Mouse (Mus musculus): ENCODE measurements at regions not wholly inside any gene's neighbourhood (a gene's known extent, or its start where the extent isn't known, plus 50 kb on each side); places are given as distances from the start of the nearest gene placed in this dataset.

GRCm38 (mm10) chr2:55846832-55847382 lies 411.1 kb downstream of the Kcnj3 start:
- no peak for TF ChIP-seq CTCF (IDR thresholded peaks at IDR 0.05; ENCODE audit: control insufficient read depth, insufficient read depth, insufficient read length)
- TF ChIP-seq FOSL1 (IDR thresholded peaks at IDR 0.05; ENCODE audit: insufficient read depth, low read length, poor library complexity, severe bottlenecking): no peak
- TF ChIP-seq MYOD1 (IDR thresholded peaks at IDR 0.05; ENCODE audit: control insufficient read depth, insufficient read length, low read depth): no peak
- no peak for TF ChIP-seq USF1 (IDR thresholded peaks at IDR 0.05; ENCODE audit: low read depth)
- TF ChIP-seq MAX (IDR thresholded peaks at IDR 0.05): no peak
- no peak for TF ChIP-seq CEBPB (IDR thresholded peaks at IDR 0.05; ENCODE audit: low read depth)

Data from C2C12 (cell line).